Mouse (Mus musculus) heart, adult 8-10 months (tissue): ENCODE measurements around the gene Rubcnl. TPM values are rescaled to one million over a fixed set of nuclear protein-coding genes. Genes with fewer than 3 reads are reported as not detected.

Experiments
- DNase-seq: peaks from one replicate; pipeline ENCODE4 v3.0.0; 2022; ENCODE audit warnings: low spot score
- total RNA-seq, 4 experiments: library from RNA; stranded (reverse); gene quantifications; 2 replicates each; pipeline ENCODE4 v1.2.4; 2022

Gene Rubcnl
- total RNA-seq, 4 experiments from 2014 or later = 0.69 to 1.3 (median 0.99) TPM

GRCm38 (mm10) chr14:75069356-75069979 lies 53.6 kb downstream of the Rubcnl start:
- DNase-seq = no peak

GRCm38 (mm10) chr14:75071091-75071490 lies 55.3 kb downstream of the Rubcnl start:
- DNase-seq = no peak

DNA sequence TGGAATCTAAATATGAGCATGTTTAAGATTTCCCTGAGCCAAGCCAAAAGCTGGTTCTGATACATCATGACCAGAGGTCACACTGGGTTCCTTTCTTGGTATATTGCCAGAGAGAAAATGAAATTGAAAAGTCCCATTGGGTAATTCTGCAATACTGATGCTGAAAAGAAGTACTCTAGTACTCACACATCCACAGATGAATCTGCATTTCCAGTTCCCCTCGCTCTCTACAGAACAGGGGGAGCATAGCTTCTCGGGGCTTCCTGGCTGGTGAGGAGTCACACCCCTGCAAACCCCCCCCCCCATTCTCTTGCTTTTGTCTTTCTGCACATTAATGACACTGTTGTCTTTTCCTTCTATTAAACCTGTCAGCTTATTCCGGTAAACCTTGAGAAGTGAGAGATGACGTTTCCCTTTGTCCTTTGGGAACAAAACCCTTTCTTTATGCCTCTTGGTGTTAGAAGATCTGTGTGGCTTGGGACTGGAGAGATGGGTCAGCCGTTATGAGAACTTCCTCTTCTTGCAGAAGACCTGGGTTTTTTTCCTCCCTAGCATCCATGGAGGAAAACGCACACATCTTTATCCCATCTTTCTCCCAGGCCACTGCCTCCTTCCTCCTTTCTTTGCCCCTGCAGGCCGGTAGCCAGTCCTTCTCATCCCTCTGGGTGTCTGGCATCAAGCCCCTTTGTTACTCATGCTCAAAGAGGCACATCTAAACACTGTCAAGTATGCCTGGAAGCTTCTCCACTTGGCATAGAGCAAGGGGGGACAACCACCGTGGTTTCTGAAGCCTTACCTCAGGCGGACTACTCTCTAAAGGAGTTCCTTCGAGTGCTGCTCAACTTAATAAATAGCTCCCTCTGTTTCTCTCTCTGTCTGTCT lies 59.7 kb downstream of the Rubcnl start:
- no peak for DNase-seq

- no peak for DNase-seq
Measured at GRCm38 (mm10) chr14:75077946-75078345, 62.1 kb downstream of the Rubcnl start.

Other genes starting within 250 kb of the Rubcnl start
- gene Lrch1, start 68.2 kb upstream of the Rubcnl start, total RNA-seq = 10 to 100 TPM; 13.3 to 14.7 (median 14.6) TPM
- gene Lrrc63, start 114.9 kb downstream of the Rubcnl start, total RNA-seq = not detected
- gene Lcp1, start 115.1 kb downstream of the Rubcnl start, total RNA-seq = 10 to 100 TPM in 3 of 4 experiments, 1 to 10 TPM in 1; 8.8 to 14.3 (median 11.4) TPM
- not detected for gene Cpb2, start 226.3 kb downstream of the Rubcnl start, total RNA-seq